Mouse (Mus musculus) heart, postnatal 36 days (tissue): Measurements from ENCODE around the gene Plcb1. TPM values are rescaled to one million over a fixed set of nuclear protein-coding genes. Genes with fewer than 3 reads are reported as not detected.

ENCODE experiments used
- DNase-seq, 2 experiments: peaks; one replicate each; pipeline ENCODE4 v3.0.0; 2021 to 2022
- intact Hi-C: fragments of 180-260 bp; cut with DNase I; formaldehyde crosslinking; loops from one replicate; pipeline ENCODE4 v1.15.1; 2025
- total RNA-seq, 2 experiments: library from RNA; stranded (reverse); gene quantifications; 2 replicates each; pipeline ENCODE4 v1.2.3; 2021

The Plcb1 gene
- total RNA-seq = 1 to 10 TPM; 4.0 to 4.7 TPM

DNA sequence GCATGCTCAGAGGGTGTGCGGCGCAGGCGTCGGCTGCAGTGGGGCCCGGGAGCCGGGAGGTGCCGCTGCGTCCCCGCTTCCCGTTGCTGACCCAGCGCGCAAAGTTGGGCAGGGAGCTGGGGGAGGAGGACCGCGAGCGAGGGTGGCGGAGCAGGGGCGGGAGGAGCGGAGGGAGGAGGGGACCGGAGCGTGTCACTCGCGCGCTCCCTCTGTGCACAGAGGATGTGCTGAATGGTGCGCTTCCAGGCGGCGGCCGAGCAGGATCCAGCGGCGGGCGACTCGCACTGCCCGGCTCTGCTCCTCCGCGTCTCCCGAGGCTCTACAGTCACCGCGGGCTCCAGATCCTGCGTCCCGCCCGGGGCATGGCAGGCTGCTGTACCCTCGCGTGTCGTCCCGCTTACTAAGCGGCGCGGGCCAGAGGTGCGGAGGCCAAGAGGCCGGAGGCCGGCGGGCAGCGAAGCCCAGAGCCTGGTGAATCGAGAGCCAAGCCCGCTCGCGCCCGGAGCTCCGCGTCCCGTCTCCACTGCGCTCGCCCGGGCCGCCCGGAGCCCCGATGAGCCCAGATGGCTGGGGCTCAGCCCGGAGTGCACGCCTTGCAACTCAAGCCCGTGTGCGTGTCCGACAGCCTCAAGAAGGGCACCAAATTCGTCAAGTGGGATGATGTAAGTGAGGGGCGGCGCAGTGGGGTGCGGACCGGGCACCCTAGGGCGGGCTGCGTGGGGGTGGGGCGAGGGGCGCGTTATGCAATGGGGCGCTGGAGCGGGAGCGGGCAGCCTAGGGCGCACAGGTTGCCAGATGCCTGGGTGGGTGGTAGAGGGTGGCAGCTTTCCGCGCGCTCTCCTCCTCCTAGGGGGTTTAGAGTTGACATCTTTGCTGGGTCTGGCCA is at the start of gene Plcb1:
Plcb1 (plus strand) TSS at position 98 of the 886 bp plus-strand sequence.
- peak; percentile 82 for DNase-seq
- intact Hi-C loops = loop anchor here (1.0 to 10.0 kb wide), 8 partner anchors 76 to 540 kb away; no protein-coding TSS in a partner anchor

- intact Hi-C loops = no loop called here
- no peak for DNase-seq
Measured at GRCm38 (mm10) chr2:134755537-134755936, 30.3 kb upstream of the Plcb1 start.

DNA sequence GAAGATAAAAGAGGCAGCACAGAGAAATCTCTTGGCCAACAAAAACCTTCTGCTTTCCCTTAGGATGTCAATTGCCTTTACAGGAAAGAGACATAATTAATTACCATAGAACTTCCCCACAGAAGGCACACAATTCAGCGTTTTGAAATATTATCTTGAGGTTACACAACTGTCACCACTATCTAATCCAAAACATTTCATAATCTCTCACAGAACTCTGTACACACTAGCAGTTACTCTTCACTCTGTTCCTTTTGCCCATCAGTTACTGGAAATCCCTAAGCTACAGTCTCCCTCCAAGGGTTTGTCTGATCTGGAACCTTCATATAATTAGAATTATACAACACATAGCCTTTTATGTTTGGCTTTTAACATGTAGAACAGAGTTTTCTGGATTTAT is 29.8 kb upstream of the Plcb1 start:
- intact Hi-C loops = no loop called here
- no peak for DNase-seq

DNA sequence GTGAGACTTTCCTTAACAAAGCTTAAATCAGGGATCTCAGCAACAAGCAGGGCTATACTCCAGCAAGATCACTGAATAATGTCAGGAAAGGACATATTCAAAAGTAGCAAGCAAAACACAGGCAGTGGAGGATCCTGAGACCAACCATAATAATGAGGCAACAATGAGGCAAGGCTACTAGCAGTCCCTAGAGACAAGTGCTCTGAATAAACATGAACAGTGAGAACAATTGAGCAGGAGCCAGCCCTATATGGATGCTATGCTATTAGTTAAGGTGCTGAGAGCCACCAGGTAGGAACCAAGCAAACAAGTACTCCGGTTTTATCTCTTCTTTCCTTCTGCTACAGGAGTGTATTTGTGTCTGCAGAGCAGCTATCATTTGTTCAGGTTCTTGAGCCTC is 24.8 kb upstream of the Plcb1 start:
- DNase-seq = no peak
- intact Hi-C loops = no loop called here

GRCm38 (mm10) chr2:134763406-134763990 is 22.4 kb upstream of the Plcb1 start:
- intact Hi-C loops = no loop called here
- DNase-seq = no peak

- no peak for DNase-seq
- intact Hi-C loops = no loop called here
Measured at GRCm38 (mm10) chr2:134764506-134764905, 21.4 kb upstream of the Plcb1 start.

DNA sequence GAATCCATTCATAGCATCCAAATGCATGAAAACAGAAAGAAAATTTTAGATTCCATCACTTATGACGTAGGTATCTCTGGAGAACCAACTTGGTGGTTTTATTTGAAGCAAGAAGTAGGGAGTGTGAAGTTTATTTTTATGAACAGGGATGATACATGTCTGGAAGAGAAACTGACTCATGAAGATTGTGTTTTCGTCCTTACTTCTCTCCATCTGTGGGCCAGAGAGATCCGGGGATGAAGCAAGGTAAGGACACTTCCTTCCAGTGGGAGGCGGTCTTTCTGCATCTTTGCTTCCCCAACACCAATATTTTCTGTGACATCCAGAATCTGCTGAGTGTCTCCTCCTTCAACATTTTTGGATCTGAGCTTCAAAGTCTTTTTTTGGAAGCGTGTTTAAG is 6.0 kb upstream of the Plcb1 start:
- intact Hi-C loops = loop anchor here (10.0 kb wide), 1 partner anchor 475 kb away; no protein-coding TSS in a partner anchor
- DNase-seq = no peak

DNA sequence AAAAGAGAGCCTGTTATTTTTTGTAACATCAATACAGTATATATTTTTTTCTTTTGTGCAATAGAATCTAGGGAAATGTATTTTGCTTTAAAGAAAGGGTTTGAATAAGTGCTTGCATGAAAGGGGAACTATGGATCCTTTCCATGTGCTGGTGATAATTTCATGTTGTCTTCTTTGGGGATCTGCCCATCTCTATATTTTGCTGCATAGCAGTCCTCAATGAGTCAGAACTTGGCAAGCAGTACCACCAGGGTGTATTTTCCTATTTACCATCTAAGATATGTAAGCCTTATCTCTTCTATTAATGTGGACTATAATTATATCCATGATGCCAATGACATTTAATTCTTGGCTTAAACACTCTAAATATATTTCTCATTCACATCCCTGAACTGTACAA is 5.6 kb upstream of the Plcb1 start:
- intact Hi-C loops = loop anchor here (10.0 kb wide), 1 partner anchor 474 kb away; no protein-coding TSS in a partner anchor
- DNase-seq = no peak

- intact Hi-C loops = loop anchor here (1.0 to 10.0 kb wide), 7 partner anchors 75 to 496 kb away; no protein-coding TSS in a partner anchor
- DNase-seq = no peak
Measured at GRCm38 (mm10) chr2:134786856-134787250, 986 bp downstream of the Plcb1 start.

- DNase-seq = no peak
- intact Hi-C loops = loop anchor here (2.0 to 10.0 kb wide), 6 partner anchors 75 to 495 kb away; no protein-coding TSS in a partner anchor
Measured at GRCm38 (mm10) chr2:134787336-134788095, 1.6 kb downstream of the Plcb1 start.

GRCm38 (mm10) chr2:134792926-134793325 is 7.1 kb downstream of the Plcb1 start:
- intact Hi-C loops = no loop called here
- DNase-seq = no peak

- no peak for DNase-seq
- intact Hi-C loops = no loop called here
Measured at GRCm38 (mm10) chr2:134800226-134800625, 14.4 kb downstream of the Plcb1 start.

GRCm38 (mm10) chr2:134816383-134816782 is 30.5 kb downstream of the Plcb1 start:
- no peak for DNase-seq
- intact Hi-C loops = no loop called here

DNA sequence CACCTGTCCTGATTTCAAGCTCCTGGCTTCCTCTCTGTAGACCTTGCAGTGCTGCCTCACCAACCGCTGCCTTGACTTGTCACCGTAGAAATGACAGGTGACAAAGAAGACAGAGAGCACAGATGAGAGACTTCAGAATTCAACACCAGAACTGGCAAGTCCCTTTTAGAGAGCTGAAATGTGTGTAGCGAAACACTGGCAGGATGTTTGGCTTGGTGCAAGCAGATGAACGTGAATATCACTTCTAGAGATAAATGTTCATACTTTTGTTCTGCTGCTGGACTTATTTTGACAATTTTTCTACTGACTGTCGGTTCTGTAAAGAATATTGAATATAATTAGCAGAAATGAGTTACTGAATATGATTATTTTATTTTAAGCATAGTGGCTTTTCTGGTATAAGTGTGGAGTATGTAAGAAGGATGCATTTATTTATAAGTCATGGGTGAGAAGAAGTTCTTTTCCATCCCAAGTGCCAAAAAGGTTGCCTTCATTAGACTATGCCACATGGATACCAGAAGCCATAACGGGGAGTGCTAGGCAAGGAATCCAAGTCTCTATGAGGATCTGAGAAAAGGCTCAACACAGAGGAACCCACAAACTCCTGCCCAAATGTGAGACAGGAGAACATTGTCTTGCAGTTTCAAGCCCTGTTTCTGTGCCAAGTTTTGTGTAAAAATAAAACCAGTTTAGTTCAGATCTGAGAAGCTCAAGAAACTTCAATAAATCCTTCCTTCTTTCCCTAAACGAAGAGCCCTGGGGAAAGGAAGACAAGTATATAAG is 31.4 kb downstream of the Plcb1 start:
- intact Hi-C loops = no loop called here
- no peak for DNase-seq

- intact Hi-C loops = no loop called here
- no peak for DNase-seq
Measured at GRCm38 (mm10) chr2:134821176-134821575, 35.3 kb downstream of the Plcb1 start.

DNA sequence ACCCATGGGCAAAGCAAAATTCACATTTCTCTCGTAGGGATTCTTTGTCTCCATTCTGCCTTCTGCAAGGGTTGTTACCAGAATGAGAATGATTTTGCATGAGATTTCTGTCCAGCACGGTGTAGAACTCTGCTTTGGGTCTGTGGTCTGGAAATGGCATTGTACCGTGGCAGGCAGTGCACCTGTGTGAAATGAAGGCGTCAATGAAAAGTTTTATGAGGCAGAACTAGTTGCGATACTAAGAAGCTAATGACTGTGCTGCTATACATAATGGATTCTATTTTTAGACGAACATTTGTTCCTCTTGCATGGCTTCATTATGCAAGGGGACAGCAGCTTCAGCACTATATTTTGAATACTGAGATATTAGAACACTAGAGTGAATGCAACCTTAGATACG is 39.8 kb downstream of the Plcb1 start:
- intact Hi-C loops = no loop called here

DNA sequence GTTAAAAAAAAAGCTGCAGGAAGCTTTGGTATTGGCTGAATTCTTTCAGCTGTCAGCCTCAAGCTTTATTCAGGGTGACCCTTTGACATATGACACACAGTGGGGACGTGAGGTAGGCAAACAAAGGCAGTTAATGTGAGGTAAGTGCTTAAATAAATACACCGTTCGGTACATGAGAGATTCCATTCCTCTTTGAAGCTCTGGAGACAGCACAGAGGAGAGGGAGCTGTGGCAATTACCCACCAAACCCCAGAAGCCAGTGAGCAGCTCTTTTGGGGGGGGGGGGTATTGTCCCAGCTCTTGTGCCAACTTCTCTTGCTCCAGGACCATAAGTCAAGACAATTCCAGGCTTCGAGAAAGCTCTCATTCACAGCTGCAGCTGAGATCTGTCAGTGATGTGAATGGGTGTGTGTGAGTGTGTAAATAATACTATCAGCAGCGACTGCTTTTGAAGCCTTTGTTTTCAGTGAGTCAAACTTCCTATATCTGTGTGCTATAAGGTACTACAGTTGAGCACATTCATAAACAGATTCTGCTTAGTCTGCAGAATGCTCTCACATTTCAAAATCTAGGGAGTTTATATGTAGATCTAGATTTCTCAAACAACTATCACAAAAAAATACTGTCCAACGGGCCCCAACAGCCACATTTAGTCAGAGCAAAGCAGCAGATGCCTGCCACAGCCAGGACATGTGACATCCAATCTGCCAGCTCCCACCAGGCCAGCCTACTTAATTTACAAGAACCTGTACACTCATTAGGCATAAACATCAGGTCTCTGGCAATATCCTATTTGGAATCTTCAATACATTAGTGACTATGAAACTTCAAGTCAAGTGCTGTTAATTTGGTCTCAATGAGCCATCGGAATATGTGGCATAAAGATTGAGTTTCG is 40.5 kb downstream of the Plcb1 start:
- no peak for DNase-seq
- intact Hi-C loops = no loop called here

More for the DNA sequence above, 39.8 kb downstream of the Plcb1 start:
- no peak for DNase-seq

DNA sequence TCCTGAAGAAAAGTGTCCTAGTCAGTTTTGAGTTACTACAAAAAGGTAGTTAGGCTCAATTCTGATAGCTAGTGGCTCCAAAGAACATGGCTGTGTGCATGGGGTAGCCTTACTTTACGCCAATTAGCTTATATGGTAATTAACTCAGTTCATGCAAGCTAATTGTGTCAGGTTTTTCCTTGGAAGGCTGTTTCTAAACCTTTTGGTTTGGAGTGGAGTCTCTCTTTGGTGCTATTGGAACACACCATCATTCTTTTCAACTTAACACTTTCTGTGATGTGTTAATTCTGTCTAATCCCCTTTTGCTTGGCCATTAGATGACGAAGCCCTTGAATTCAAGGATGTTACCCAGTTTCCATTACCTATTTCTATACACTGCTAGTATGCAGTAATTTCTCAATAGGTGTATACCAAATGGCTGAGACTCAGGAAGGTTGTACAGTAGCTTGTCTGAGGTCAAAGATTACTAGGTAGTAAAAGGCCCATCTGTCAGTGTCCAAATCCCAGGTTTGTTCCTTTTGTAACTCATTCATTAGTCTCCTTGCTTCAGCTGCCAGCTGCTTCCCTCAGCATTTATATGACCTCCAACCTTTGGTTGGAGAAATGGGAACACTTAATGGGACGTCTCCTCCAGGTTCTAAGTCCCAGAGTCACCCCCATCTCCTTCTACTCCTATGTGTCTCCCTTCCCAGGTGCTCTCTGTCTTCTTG is 42.1 kb downstream of the Plcb1 start:
- DNase-seq = no peak
- intact Hi-C loops = no loop called here

- intact Hi-C loops = no loop called here
- no peak for DNase-seq
Measured at GRCm38 (mm10) chr2:134831861-134832260, 46.0 kb downstream of the Plcb1 start.
